Mouse (Mus musculus): Measurements from ENCODE around the gene Tiam2.
A peak's percentile ranks its signal among the peaks of the same experiment; 100 is the strongest.

Tiam2 gene

DNA sequence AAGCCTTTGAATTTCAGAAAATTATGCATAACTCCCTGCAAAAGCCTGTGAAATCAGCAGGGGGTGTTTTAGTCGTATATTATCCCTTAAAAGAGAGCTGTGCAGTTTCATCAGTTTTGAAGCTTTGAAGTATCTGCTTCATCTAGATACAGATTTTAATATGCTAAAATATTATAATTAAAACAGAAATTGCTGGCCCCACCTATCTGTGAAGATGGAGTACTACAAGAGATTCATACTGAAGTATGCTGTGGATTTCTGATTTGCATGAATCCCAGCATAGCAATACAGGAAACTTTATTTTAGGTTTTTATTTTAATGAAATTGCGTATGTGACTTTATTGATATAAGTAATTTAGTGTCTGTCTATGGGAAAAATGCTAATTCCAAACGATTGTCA is 234.2 kb downstream of the Tiam2 start:
- DNase-seq (ENCODE audit: low spot score), result no peak

DNA sequence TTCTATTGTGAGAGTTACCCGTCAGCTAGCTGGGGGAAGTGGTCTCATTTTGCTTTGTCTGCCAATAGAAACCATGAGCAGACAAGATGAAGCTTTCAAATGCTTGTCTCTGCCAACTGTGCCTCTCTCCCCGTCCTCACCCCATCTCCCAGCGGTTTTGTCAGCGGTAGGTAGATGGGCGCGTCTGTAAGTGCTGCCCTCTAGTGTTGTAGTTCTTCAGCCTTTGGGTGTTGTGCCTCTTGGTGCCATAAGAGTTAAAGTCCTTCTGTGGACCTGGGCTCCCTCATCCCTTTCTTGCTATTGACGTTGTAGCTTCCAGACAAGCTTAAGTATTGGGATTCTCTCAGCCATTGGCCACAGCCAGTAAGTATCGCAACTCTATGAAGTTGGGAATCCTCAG is 236.0 kb downstream of the Tiam2 start:
- no peak for DNase-seq (ENCODE audit: low spot score)

DNA sequence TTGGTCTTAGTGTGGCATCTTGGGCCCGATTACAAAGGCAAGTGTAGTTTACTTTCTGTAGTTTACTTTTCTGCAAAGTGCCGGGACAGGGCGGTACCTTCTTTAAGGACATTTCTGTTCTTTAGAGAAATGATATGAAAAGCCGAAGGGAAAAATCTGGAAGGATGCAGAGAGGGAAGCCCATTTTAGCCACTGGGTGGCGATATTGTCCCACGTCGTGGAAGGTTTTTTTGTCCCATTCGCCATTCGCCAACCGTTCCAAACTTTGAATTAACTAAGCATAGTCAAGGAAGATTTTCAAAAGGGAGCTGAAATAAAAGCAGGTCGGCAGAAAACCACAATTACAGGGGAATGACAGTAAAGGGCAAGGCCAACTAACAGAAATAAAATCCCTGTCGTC is 244.5 kb downstream of the Tiam2 start:
- DNase-seq (ENCODE audit: low spot score), result peak; percentile 83
